Mouse (Mus musculus) lung, adult 2 months (tissue): Measurements from ENCODE around the gene Lin52.

Experiments used
- CTCF ChIP-seq: fragments of 200-500 bp; IDR thresholded peaks from 2 replicates; pipeline ENCODE4 v1.5.1; 2011; ENCODE audit warnings: mild to moderate bottlenecking, low read length, control low read depth; ENCODE audit not compliant: insufficient read depth
- POLR2A ChIP-seq: fragments of 200-500 bp; IDR thresholded peaks from 2 replicates; pipeline ENCODE4 v1.6.1; 2011; ENCODE audit warnings: low read depth, mild to moderate bottlenecking, control low read depth, low read length, borderline replicate concordance; ENCODE audit errors: extremely low read depth

DNA sequence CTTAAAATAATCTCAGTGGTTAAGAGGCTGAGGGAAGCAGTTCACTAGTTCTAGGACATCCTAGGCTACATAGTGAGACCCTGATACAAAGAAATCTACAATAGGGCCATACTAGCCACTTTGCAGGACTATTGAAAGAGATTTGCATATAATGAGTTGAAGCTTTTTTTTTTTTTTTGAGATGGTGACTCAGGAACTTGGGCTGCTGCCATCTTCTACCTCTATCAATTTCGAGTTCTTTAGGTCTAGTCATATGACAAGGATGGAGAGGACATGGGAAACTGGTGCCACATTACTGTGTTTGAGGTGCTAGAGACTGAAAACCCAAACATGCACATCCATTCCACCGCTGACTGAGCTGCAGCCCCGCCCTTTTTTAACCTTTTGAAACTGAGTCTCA, 27.2 kb upstream of the Lin52 start:
- TF ChIP-seq CTCF (no peak), POLR2A (no peak)
